Mouse (Mus musculus) lung, postnatal 0 days (tissue): ENCODE measurements around the gene Nin.

Source experiments
- CTCF ChIP-seq: IDR thresholded peaks from 2 replicates; pipeline ENCODE4 v1.5.1; 2016; ENCODE audit warnings: antibody characterized with exemption, mild to moderate bottlenecking
- EP300 ChIP-seq: IDR thresholded peaks from 2 replicates; pipeline ENCODE4 v1.6.1; 2016; ENCODE audit warnings: antibody characterized with exemption, mild to moderate bottlenecking, control low read depth

DNA sequence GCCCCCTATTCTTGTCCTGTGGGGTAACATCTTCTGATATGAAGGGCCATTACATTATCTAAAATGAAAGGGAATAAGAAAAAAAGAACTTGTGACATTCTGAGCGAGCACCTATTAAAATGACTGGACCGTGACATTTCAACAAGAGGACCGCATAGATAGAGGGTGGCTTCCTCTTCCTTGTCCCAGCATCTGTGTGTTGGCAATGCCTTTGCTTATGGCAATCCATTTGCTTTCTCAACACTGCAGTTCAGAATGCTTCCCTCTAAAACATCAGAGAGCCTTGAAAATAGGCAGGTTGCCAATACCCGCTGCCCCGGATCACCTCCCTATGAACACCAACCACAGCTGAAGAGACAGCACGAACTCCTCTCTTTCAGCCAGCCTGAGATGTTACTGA, 3.6 kb downstream of the Nin start:
- no peak for TF ChIP-seq CTCF
- no peak for TF ChIP-seq EP300
